Mouse (Mus musculus) ES-Bruce4 (cell line): ENCODE results near the gene Tmub1.

ENCODE experiments used
- CTCF ChIP-seq: IDR thresholded peaks from one replicate; pipeline ENCODE4 v1.8.1; 2011; ENCODE audit warnings: low read depth, low read length
- EP300 ChIP-seq: IDR thresholded peaks from 2 replicates; pipeline ENCODE4 v1.6.1; 2011; ENCODE audit warnings: low read depth, low read length; ENCODE audit not compliant: insufficient read depth
- POLR2A ChIP-seq: IDR thresholded peaks from one replicate; pipeline ENCODE4 v1.8.1; 2011; ENCODE audit warnings: low read length; ENCODE audit not compliant: insufficient read depth

DNA sequence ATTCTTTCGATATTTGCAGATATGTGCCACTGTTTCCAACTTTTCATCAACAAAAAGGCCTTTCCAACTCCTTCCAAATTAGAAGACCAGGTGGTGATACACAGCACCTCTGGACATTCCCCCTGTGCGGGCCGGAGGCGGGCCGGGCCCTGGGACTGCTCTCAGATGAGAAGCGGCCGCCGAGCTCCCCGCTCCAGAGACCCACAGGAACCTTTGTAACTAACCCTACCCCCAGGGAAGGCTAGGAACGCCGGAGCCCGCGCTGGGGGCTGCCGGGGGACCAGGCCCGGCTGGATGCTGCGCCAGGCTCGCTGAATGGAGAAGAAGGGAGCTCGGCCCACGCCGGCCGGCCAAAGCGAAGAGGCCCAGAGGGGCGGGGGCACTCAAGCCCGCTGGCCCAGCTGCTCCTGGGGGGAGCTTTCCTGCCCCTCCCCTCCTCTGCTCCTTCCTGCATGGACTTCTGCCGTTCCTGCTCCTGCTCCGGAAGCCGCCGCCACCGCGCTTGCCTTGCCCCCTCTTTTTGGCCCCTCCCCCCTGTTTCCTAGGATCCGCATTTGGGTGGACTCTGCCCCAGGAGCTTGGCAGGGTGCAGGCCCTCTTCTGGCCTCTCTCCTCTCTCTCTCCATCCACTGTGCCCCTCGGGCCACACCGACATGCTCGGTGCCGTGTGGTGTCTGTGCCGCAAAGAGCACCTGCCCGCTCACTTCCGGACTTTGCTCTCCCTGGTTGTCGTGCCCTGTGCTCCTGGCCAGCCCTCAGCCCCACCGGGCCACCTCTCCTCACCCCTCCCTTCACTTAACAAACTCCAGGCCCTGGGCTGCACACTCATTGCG lies 34.8 kb upstream of the Tmub1 start:
- no peak for TF ChIP-seq POLR2A
- 0 out of 2 replicates have a peak, but pooled peaks have one; percentile 28 for TF ChIP-seq EP300
- TF ChIP-seq CTCF, result no peak
